Mouse (Mus musculus) hindbrain, embryonic 16.5 days (tissue): ENCODE measurements at regions not wholly inside any gene's neighbourhood (a gene's known extent, or its start where the extent isn't known, plus 50 kb on each side); places are given as distances from the start of the nearest gene placed in this dataset.

Source experiments
- ATAC-seq: fragments of 200-750 bp; cut with Nextera tagmentation; 2 replicates; pipeline ENCODE4 v1.8.0; 2017; ENCODE audit warnings: moderate TSS enrichment, moderate library complexity
- H3K27ac ChIP-seq: fragments of 300-500 bp; sonication (generic); 2 replicates; pipeline ENCODE4 v1.5.1; 2014; ENCODE audit warnings: low read depth, mild to moderate bottlenecking, control low read depth, low read length, moderate library complexity
- H3K27me3 ChIP-seq: fragments of 300-500 bp; sonication (generic); replicated peaks from 2 replicates; pipeline ENCODE4 v1.6.1; 2014; ENCODE audit warnings: low read length; ENCODE audit not compliant: control insufficient read depth, insufficient read depth
- H3K36me3 ChIP-seq: fragments of 300-500 bp; sonication (generic); 2 replicates; pipeline ENCODE4 v1.6.1; 2014; ENCODE audit warnings: mild to moderate bottlenecking, low read length, moderate library complexity, mixed read lengths; ENCODE audit not compliant: control insufficient read depth, insufficient read depth
- H3K4me1 ChIP-seq: fragments of 300-500 bp; sonication (generic); 2 replicates; pipeline ENCODE4 v1.6.1; 2014; ENCODE audit warnings: low read depth, low read length; ENCODE audit not compliant: control insufficient read depth, insufficient read depth
- H3K4me2 ChIP-seq: fragments of 300-500 bp; sonication (generic); 2 replicates; pipeline ENCODE4 v1.6.1; 2014; ENCODE audit warnings: mild to moderate bottlenecking, low read length, control low read depth, moderate library complexity
- H3K4me3 ChIP-seq: fragments of 300-500 bp; sonication (generic); 2 replicates; pipeline ENCODE4 v1.5.1; 2014; ENCODE audit warnings: mild to moderate bottlenecking, low read length, control low read depth, moderate library complexity
- H3K9ac ChIP-seq: fragments of 300-500 bp; sonication (generic); 2 replicates; pipeline ENCODE4 v1.6.1; 2014; ENCODE audit warnings: low read depth, mild to moderate bottlenecking, control low read depth, low read length, moderate library complexity
- H3K9me3 ChIP-seq: fragments of 300-500 bp; sonication (generic); 2 replicates; pipeline ENCODE4 v1.6.1; 2014; ENCODE audit warnings: mild to moderate bottlenecking, low read length, moderate library complexity; ENCODE audit not compliant: control insufficient read depth
- WGBS: fragments of 180-500 bp; shearing (Covaris S2); extraction: QIAGEN DNeasy Blood & Tissue Kit; methylation state at CpG from one replicate; pipeline ENCODE4 v1.1.7; 2014; 5-methylcytosine and 5-hydroxymethylcytosine counted together

DNA sequence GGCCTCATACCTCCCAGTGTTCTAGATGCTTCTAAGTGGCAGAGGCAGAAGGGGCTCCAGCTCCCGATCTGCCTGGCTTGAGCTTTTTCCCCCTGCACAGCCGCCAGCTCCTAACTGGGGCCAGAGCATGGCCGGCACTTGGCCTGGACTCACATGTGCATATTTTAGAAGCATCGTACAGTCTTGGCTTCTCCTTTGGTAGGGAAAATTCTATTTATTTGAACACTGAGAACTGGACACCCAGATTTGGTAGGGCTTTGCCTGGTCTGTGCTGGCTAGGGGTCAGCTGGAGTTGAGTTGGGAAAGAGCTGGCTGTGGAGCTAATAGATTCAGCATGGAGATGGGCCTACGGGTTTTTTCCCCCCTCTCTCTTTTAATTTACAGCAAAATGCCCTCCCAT lies 282.9 kb upstream of the Auts2 start:
- no peaks in the 10 kb centered on the region for H3K27me3 ChIP-seq
- no peaks in the 10 kb centered on the region for H3K4me1 ChIP-seq
- no peaks in the 10 kb centered on the region for H3K36me3 ChIP-seq
- no peak for ATAC-seq
- 78% methylated on average over 5 of the region's 5 CpGs for WGBS
- H3K4me3 ChIP-seq, result no peak overlapping the region
- H3K27ac ChIP-seq, result no peak overlapping the region
- H3K9ac ChIP-seq, result no peak overlapping the region
- no peak overlapping the region for H3K4me2 ChIP-seq
- 0 out of 2 replicates have a peak, but pooled peaks cover 4% of the 10 kb centered on the region for H3K9me3 ChIP-seq

DNA sequence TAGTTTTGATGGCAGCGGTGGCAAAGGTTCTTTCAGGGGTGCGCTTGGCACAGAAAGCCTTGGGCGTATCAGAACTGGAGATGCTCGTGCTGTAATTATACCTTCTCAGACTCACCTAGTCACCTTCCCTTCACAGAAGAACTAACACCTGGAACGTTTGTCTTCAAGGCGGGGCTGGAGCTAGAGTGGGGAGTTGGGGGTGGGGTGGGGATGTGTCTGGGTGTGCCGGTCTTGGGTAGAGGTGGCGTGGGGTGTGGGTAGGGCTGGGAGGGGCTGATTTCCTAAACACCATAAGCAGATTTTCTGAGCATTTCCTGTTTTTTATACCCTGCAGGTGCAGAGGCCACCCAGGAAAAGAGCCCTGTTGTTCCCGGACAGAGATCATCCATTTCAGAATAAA lies 274.5 kb upstream of the Auts2 start:
- Histone ChIP-seq H3K4me3 (no peak overlapping the region), H3K27me3 (no peaks in the 10 kb centered on the region), H3K4me2 (no peak overlapping the region), H3K9ac (no peak overlapping the region), H3K4me1 (no peaks in the 10 kb centered on the region), H3K27ac (no peak overlapping the region), H3K36me3 (no peaks in the 10 kb centered on the region), H3K9me3 (no peaks in the 10 kb centered on the region)
- WGBS, result 89% methylated on average over 9 of the region's 9 CpGs
- ATAC-seq, result no peak

DNA sequence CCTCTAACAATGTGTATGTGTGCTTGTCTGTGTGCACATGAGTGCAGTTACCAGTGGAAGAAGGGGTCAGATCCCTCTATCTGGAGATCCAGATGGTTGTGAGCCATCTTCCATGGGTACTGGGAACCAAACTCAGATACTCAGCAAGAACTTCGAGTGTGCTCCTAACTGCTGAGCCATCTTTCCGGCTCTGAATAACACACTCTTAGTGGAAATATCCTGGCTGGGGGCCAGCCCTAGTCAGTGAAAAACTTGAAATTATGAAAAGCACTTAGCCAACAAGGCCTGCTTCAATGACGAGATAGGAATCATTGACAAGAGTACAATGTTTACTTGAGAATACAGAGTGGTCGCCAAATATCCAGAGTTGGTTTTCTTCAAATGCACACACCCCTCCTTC lies 266.0 kb upstream of the Auts2 start:
- Histone ChIP-seq H3K9ac (no peak overlapping the region), H3K36me3 (no peaks in the 10 kb centered on the region), H3K27ac (no peak overlapping the region), H3K4me2 (no peak overlapping the region), H3K4me1 (no peaks in the 10 kb centered on the region), H3K4me3 (no peak overlapping the region), H3K27me3 (no peaks in the 10 kb centered on the region), H3K9me3 (no peaks in the 10 kb centered on the region; the same call in 1 of the 2 replicates)
- ATAC-seq, result no peak
- 75% methylated on average over 4 of the region's 4 CpGs for WGBS

DNA sequence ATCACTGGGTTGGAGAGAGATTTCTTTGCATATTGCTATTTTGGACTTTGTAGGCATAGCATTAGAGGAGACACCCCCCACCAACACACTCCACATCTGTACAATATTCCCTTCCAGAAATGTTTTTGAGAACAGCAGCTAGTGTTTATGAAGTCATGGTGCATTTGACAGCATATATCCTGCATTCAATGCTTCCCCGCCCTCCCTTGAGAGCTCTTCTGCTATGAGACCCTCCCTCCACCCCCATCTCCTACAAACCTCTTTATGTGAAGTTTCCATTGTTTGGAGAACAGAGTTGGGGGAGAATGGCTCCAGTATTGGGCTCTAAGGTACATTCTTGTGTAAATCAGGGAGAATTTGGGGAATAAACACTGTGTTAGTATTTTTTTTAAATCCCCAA lies 252.9 kb upstream of the Auts2 start:
- H3K27ac ChIP-seq, result no peak overlapping the region
- WGBS, result 86% methylated on average over 1 of the region's 1 CpGs
- peaks cover 4% of the 10 kb centered on the region; the same call in 1 of the 2 replicates for H3K9me3 ChIP-seq
- no peak overlapping the region for H3K9ac ChIP-seq
- H3K4me1 ChIP-seq, result no peaks in the 10 kb centered on the region
- ATAC-seq, result no peak
- H3K36me3 ChIP-seq, result no peaks in the 10 kb centered on the region
- no peak overlapping the region for H3K4me2 ChIP-seq
- no peak overlapping the region for H3K4me3 ChIP-seq
- H3K27me3 ChIP-seq, result no peaks in the 10 kb centered on the region

DNA sequence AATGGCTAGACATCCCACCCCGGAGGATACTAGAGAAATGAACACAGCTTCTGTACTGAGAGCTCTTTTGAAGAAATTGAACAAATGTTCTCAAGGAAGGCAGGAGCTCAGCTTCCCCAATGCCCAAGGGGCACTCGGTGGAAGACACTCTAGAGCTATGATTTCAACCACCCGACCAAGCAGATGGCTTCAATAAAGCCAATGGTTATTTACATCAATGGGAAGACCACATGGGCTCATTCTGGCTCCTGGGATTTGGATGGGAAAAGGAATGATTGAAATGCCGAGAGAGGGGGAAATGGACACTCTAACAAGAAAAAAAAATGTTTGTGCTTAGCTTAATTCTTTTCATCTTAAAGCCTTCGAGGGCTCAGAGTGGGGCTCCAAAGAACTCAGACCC lies 249.3 kb upstream of the Auts2 start:
- Histone ChIP-seq H3K4me3 (no peak overlapping the region), H3K27me3 (no peaks in the 10 kb centered on the region), H3K36me3 (no peaks in the 10 kb centered on the region), H3K9ac (no peak overlapping the region), H3K4me1 (no peaks in the 10 kb centered on the region), H3K9me3 (no peaks in the 10 kb centered on the region), H3K27ac (no peak overlapping the region), H3K4me2 (no peak overlapping the region)
- 67% methylated on average over 5 of the region's 5 CpGs for WGBS
- no peak for ATAC-seq

DNA sequence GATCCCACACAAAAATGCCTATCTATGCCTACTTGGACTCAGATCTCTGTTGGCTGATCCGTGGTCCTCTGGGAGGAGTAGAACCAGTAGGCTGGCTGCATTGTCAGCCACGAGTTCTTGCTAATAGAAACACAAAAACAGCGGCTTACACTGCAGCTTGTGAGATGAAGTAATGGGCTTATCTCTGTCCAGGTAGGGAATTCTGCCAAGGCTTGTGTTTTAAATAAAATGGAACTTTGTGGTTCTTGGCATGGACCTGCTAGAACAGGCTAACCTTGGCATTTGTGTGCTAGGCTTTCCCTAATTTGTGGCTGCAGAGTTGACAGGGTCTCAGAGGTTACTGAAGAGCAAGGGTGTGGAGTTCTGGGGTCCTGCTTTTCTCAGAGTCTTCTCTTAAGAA lies 242.1 kb upstream of the Auts2 start:
- Histone ChIP-seq H3K9me3 (no peaks in the 10 kb centered on the region), H3K4me3 (no peak overlapping the region), H3K27me3 (no peaks in the 10 kb centered on the region), H3K27ac (no peak overlapping the region), H3K4me1 (peaks cover 5% of the 10 kb centered on the region), H3K4me2 (no peak overlapping the region), H3K36me3 (no peaks in the 10 kb centered on the region), H3K9ac (no peak overlapping the region)
- no peak for ATAC-seq
- WGBS, result 57% methylated on average over 3 of the region's 3 CpGs

DNA sequence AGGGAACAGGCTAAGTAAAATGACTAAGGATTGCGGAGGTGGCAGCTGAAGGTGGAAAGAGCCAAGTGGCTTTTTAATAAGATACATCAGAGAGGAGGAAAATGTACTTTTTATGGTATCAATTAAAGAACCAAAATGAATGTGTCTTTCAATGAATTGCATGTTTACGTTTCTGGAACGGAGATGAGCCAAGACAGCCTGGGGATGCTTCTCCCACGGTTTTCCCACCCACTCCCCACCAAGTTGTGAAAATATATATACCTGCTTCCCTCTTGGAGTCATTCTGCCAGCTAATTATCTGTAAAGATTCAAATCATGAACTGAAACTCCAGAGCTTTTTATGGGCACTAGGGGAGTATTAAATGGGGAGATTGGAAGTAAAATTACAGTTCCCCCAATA lies 241.6 kb upstream of the Auts2 start:
- peaks cover 5% of the 10 kb centered on the region for H3K4me1 ChIP-seq
- no peak overlapping the region for H3K27ac ChIP-seq
- no peaks in the 10 kb centered on the region for H3K9me3 ChIP-seq
- no peak overlapping the region for H3K4me2 ChIP-seq
- no peaks in the 10 kb centered on the region for H3K27me3 ChIP-seq
- H3K4me3 ChIP-seq, result no peak overlapping the region
- H3K9ac ChIP-seq, result no peak overlapping the region
- no peaks in the 10 kb centered on the region for H3K36me3 ChIP-seq
- 59% methylated on average over 4 of the region's 4 CpGs for WGBS
- ATAC-seq, result no peak

DNA sequence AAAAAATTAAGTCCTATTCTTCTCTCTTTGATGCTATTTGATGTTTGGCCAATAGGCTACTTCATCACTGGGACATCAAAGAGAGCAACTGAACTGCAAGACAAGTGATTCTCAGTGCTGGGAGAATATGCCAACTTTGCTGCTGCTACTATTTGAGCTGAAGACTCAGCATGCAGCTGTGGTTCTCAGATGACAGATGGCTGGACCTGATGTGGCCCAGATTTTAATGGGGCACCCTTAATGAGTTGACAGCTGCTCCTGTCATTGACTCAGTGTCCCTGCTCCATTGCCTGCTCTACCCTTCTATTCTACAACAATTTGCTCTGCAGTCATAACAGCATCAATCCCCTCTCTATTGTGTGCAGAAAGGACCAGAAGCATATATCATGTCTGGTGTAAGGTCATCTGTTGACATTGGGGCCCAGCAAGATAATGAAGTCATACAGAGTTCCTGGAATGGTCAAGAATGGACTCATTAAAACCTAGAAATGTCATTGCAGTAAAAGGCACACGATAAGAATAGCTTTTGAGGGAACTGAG lies 231.1 kb upstream of the Auts2 start:
- Histone ChIP-seq H3K4me3 (no peak overlapping the region), H3K9me3 (no peaks in the 10 kb centered on the region; the same call in 1 of the 2 replicates), H3K27me3 (no peaks in the 10 kb centered on the region), H3K36me3 (no peaks in the 10 kb centered on the region), H3K27ac (no peak overlapping the region), H3K4me1 (no peaks in the 10 kb centered on the region), H3K4me2 (no peak overlapping the region), H3K9ac (no peak overlapping the region)
- 69% methylated on average over 1 of the region's 1 CpGs for WGBS
- no peak for ATAC-seq

DNA sequence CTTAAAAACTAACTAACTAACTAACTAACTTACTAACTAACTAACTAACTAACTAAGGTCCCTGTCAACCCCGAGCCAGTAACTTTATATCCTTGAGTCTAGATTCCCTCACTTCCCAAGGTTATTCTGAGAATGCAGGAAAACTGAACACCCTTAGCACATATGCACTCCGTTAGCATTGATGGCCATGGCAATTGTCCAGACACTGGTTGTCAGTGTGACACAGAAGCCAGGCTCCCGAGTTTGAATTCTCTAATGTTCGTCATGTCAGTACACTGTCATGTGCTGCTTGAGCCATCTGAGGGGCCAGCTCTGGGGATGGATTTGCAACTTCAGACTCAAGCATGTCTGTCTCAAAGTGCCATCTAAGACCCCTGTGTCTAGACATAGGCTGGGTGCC lies 217.3 kb upstream of the Auts2 start:
- WGBS, result 67% methylated on average over 4 of the region's 4 CpGs
- no peak overlapping the region for H3K27ac ChIP-seq
- no peaks in the 10 kb centered on the region for H3K36me3 ChIP-seq
- no peaks in the 10 kb centered on the region for H3K9me3 ChIP-seq
- H3K4me1 ChIP-seq, result no peaks in the 10 kb centered on the region
- H3K4me2 ChIP-seq, result no peak overlapping the region
- H3K9ac ChIP-seq, result no peak overlapping the region
- H3K27me3 ChIP-seq, result no peaks in the 10 kb centered on the region
- no peak for ATAC-seq
- H3K4me3 ChIP-seq, result no peak overlapping the region

DNA sequence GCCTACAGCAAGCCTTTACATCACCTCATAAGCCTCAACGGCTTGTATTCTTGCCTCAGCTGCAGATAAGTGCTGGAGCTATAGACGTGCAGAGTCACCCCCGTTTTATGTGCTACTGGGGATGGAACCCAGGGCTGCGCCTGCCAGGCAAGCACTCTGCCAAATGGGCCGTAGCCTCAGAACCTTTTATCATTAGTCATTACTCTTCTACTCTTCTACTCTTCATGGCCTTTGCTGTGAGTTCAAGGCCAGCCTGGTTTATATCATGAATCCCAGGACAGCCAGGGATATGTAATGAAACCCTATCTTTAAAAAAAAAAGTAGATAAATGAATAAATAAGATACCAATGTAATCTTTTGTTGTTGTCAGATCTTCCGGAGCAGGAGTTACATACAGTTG lies 216.6 kb upstream of the Auts2 start:
- 78% methylated on average over 6 of the region's 6 CpGs for WGBS
- Histone ChIP-seq H3K36me3 (no peaks in the 10 kb centered on the region), H3K27ac (no peak overlapping the region), H3K4me1 (no peaks in the 10 kb centered on the region), H3K4me3 (no peak overlapping the region), H3K9me3 (no peaks in the 10 kb centered on the region), H3K4me2 (no peak overlapping the region), H3K9ac (no peak overlapping the region), H3K27me3 (no peaks in the 10 kb centered on the region)
- no peak for ATAC-seq
